Mouse (Mus musculus): ENCODE data around the gene Uncx. TPM values are rescaled to one million over a fixed set of nuclear protein-coding genes. Genes with fewer than 3 reads are reported as not detected.

The Uncx gene
- polyA plus RNA-seq, 1 experiment, result not detected

DNA sequence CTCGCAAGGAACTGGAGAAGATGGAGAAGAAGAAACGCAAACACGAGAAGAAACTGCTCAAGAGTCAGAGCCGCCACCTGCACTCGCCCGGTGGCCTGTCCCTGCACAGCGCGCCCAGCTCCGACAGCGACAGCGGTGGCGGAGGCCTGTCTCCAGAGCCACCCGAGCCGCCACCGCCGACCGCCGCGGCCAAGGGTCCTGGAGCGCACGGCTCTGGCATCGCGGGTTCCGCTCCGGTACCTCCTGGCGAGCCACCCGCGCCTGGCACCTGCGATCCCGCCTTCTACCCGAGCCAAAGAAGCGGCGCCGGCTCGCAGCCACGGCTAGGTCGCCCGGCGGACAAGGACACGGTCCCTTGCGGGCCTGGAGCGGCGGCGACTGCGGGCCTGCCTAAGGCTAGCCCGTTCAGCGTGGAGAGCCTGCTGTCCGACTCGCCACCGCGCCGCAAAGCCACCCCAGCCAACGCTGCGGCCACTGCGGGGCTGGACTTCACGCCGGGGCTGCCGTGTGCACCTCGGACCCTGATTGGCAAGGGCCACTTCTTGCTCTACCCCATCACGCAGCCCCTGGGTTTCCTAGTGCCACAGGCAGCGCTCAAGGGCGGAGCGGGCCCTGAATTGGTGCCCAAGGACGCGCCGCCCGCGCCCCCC is 3.6 kb downstream of the Uncx start:
- Histone ChIP-seq H3K36me3 (ENCODE audit: control insufficient read depth, insufficient read depth, low read length) (no peaks in the 10 kb centered on the region), H3K27me3 (ENCODE audit: control insufficient read depth, insufficient read depth, low read length) (peaks cover 35% of the 10 kb centered on the region), H3K4me3 (ENCODE audit: extremely low read depth, insufficient read depth, insufficient read length) (no peak overlapping the region), H3K27ac (ENCODE audit: insufficient read depth, low read length) (no peak overlapping the region), H3K4me1 (ENCODE audit: control insufficient read depth, insufficient read depth, insufficient read length) (peaks cover 3% of the 10 kb centered on the region; the same call in 1 of the 2 replicates)
- DNase-seq (ENCODE audit: low read depth in 1 of 2, low spot score in 2 of 2), result no peak
- TF ChIP-seq POLR2A (IDR thresholded peaks at IDR 0.05; ENCODE audit: low read depth, low read length) (no peak), CTCF (IDR thresholded peaks at IDR 0.05; ENCODE audit: extremely low read depth, insufficient read depth, insufficient read length, insufficient replicate concordance) (no peak)
- 3% methylated on average over 68 of the region's 68 CpGs for WGBS

DNA sequence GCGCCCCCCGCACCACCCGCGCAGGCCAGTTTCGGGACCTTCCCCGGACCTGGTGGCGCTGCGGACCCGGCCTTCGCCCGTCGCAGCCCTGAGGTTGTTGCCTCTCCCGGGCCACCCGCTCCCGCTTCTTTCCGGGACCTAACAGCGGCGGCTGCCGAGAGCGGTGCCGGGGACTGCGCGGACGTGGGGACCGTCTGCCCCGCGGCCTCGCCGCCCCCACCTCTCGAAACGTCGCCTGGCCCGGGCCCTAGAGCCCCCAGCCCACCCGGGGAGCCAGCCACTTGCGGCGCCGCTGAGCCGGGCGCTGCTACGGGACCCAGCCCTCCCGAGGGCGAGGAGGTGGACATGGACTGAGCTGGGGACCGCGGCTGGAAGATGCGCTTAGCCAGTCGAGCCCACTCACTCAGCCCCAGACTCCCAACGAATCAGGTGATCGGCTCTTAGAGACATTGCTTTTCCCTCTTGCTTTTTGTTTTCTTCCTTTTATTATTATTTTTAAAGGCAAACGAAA is 4.2 kb downstream of the Uncx start:
- TF ChIP-seq POLR2A (IDR thresholded peaks at IDR 0.05; ENCODE audit: low read depth, low read length), result no peak
- no peak for TF ChIP-seq CTCF (IDR thresholded peaks at IDR 0.05; ENCODE audit: extremely low read depth, insufficient read depth, insufficient read length, insufficient replicate concordance)
- peaks cover 33% of the 10 kb centered on the region for H3K27me3 ChIP-seq (ENCODE audit: control insufficient read depth, insufficient read depth, low read length)
- peaks cover 3% of the 10 kb centered on the region; the same call in 1 of the 2 replicates for H3K4me1 ChIP-seq (ENCODE audit: control insufficient read depth, insufficient read depth, insufficient read length)
- no peak overlapping the region for H3K4me3 ChIP-seq (ENCODE audit: extremely low read depth, insufficient read depth, insufficient read length)
- no peak overlapping the region for H3K27ac ChIP-seq (ENCODE audit: insufficient read depth, low read length)
- no peaks in the 10 kb centered on the region for H3K36me3 ChIP-seq (ENCODE audit: control insufficient read depth, insufficient read depth, low read length)
- 3% methylated on average over 46 of the region's 49 CpGs for WGBS
- no peak for DNase-seq (ENCODE audit: low read depth in 1 of 2, low spot score in 2 of 2)

DNA sequence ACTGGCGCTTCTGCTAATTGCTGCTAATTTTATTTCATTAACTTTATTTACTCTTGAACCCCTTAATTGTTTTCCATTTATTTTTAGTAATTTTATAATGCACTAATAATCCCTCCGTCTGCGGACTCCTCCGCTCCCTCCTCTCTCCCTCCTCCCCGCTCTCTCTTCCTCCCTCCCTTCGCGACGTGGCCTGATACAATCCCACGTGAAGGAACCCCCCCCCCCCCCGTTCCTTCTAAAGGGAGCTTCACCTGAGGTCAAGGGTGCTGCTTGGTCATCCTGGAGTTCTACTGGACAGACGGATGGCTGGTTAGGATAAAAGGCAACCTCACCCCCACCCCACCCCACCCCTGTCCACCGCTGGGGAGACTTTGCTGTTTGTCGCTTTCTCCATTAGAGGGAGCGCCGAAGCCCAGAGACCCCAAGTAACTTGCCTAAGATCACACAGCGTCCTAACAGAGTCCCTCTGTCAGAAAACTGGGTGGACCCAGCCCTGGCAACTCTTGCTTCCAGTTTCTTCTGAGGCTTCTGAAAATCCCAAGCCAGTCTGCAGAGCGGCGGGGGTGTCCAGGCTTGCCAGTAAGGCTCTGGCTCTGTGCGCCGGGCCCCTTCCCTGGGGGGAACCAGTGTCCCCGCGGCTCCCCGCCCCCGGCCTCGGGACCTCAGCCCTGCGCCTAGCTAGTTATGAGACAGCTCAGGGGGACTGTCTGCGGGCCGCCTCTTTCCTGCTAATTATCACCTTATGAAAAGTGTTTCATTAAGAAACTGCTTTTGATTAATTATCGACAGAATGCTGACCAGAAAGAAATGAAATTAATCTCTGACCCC is 10.4 kb downstream of the Uncx start:
- 13% methylated on average over 29 of the region's 29 CpGs for WGBS

DNA sequence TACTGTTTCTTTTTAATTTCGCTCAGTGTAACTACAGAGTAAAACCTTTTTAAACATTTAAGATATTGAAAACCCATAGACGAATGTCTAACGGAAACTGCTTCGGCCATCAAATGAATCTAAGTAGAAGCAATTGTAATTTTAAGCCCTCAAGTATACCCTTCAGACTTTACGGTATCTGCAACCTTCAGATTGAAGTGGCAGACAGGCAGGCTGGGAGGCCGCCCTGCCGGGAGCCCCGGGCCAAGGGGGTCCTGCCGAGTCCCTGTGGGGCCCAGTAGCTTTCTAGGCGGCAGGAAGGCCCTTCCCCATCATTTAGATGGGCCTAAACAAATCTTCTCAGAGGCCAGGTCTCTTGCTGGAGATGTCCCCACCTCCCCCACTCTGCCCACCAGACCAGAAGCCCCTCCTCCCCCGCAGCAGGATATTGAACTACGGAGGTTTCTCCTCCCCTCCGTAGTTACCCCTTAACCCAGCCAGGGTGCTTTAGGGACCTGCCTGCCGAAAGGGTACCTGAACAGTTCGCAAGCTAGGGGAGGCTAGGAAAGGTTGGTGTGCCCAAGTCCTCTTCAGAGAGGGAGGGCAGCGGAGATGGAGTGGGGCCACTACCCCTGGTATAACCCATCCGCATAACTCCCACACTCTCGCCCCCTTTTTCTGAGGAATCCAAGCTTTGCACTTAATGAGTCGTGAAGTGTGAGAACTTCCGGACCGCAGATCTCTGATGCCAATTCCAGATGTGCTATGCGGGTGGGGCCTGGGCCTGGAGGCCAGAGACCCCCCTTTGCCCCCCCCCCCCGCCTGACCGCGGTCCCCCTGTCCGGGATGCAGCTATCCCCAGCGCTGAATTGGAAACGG is 11.4 kb downstream of the Uncx start:
- TF ChIP-seq CTCF (IDR thresholded peaks at IDR 0.05; ENCODE audit: extremely low read depth, insufficient read depth, insufficient read length, insufficient replicate concordance) (no peak), POLR2A (IDR thresholded peaks at IDR 0.05; ENCODE audit: low read depth, low read length) (no peak)
- H3K4me3 ChIP-seq (ENCODE audit: extremely low read depth, insufficient read depth, insufficient read length), result no peak overlapping the region
- no peaks in the 10 kb centered on the region for H3K36me3 ChIP-seq (ENCODE audit: control insufficient read depth, insufficient read depth, low read length)
- DNase-seq (ENCODE audit: low read depth in 1 of 2, low spot score in 2 of 2), result no peak
- H3K27ac ChIP-seq (ENCODE audit: insufficient read depth, low read length), result no peak overlapping the region
- WGBS, result 12% methylated on average over 28 of the region's 28 CpGs
- H3K4me1 ChIP-seq (ENCODE audit: control insufficient read depth, insufficient read depth, insufficient read length), result peaks cover 2% of the 10 kb centered on the region; the same call in 1 of the 2 replicates
- peaks cover 40% of the 10 kb centered on the region for H3K27me3 ChIP-seq (ENCODE audit: control insufficient read depth, insufficient read depth, low read length)

More for the DNA sequence above, 10.4 kb downstream of the Uncx start:
- peaks cover 37% of the 10 kb centered on the region for H3K27me3 ChIP-seq (ENCODE audit: control insufficient read depth, insufficient read depth, low read length)
- H3K4me1 ChIP-seq (ENCODE audit: control insufficient read depth, insufficient read depth, insufficient read length), result peaks cover 2% of the 10 kb centered on the region; the same call in 1 of the 2 replicates
- H3K36me3 ChIP-seq (ENCODE audit: control insufficient read depth, insufficient read depth, low read length), result no peaks in the 10 kb centered on the region
- TF ChIP-seq POLR2A (IDR thresholded peaks at IDR 0.05; ENCODE audit: low read depth, low read length) (no peak), CTCF (IDR thresholded peaks at IDR 0.05; ENCODE audit: extremely low read depth, insufficient read depth, insufficient read length, insufficient replicate concordance) (no peak)
- H3K27ac ChIP-seq (ENCODE audit: insufficient read depth, low read length), result no peak overlapping the region
- no peak for DNase-seq (ENCODE audit: low read depth in 1 of 2, low spot score in 2 of 2)
- H3K4me3 ChIP-seq (ENCODE audit: extremely low read depth, insufficient read depth, insufficient read length), result no peak overlapping the region

DNA sequence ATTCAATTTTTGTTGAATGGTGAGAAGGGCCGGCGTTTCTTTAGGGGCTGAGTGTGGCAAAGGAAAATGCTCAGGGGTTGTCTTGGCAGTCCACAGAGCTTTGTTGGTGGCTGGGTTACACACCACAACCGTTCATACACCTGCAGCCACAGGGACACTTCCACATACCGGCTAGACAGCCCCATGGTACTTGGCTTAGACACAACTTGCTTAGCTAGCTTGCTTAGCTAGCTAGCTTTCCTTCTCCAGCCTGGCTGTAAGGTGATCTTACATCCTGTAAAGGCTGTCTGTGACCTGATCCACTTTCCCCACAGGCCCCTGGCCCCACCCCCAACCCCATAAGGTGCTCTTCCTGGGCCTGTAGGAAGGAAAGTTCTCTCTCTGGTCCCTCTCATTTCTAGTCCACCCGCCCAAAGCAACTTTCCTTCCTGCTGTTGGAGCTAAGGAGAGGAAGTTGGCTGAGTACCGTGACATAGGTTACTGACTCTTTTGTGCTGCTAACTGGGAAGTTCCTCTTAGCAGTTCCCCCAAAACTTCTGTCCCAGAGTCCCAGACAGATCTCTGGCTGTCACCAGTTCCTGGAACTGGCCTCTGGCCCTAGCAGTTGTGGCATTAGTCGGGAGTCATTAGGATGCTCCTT is 12.3 kb downstream of the Uncx start:
- DNase-seq (ENCODE audit: low read depth in 1 of 2, low spot score in 2 of 2), result no peak
- no peak overlapping the region for H3K4me3 ChIP-seq (ENCODE audit: extremely low read depth, insufficient read depth, insufficient read length)
- H3K27me3 ChIP-seq (ENCODE audit: control insufficient read depth, insufficient read depth, low read length), result peaks cover 38% of the 10 kb centered on the region
- no peaks in the 10 kb centered on the region for H3K36me3 ChIP-seq (ENCODE audit: control insufficient read depth, insufficient read depth, low read length)
- no peak for TF ChIP-seq POLR2A (IDR thresholded peaks at IDR 0.05; ENCODE audit: low read depth, low read length)
- no peak for TF ChIP-seq CTCF (IDR thresholded peaks at IDR 0.05; ENCODE audit: extremely low read depth, insufficient read depth, insufficient read length, insufficient replicate concordance)
- WGBS, result 5% methylated on average over 7 of the region's 7 CpGs
- H3K4me1 ChIP-seq (ENCODE audit: control insufficient read depth, insufficient read depth, insufficient read length), result peaks cover 2% of the 10 kb centered on the region; the same call in 1 of the 2 replicates
- no peak overlapping the region for H3K27ac ChIP-seq (ENCODE audit: insufficient read depth, low read length)

DNA sequence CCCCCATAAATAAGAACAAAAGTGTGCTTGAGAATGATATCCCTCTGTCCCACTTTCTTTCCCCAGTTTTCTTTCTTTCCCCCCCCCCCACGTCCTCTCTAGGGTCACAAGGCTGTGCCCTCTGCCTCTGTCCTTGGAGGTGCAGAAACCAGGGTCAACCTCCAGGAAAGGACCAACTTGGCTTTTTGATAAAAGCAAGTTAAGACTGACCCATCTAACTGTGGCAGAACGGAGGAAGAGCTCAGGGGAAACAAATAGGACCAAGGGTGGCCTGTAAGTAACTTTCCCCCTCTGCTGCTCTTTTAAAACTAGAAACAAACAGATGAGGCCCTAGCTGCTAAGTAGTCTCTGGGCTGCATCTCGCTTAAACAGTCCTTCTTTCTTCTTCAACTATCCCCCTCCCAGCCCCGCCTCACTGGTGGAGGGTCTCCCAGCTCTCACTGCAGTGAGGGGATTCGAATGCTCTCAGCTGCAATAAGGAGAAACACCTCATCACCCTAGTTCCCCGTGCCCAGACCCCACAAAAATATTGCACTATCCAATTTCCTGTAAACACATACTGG is 12.9 kb downstream of the Uncx start:
- Histone ChIP-seq H3K4me1 (ENCODE audit: control insufficient read depth, insufficient read depth, insufficient read length) (peaks cover 2% of the 10 kb centered on the region; the same call in 1 of the 2 replicates), H3K4me3 (ENCODE audit: extremely low read depth, insufficient read depth, insufficient read length) (no peak overlapping the region), H3K27me3 (ENCODE audit: control insufficient read depth, insufficient read depth, low read length) (peaks cover 38% of the 10 kb centered on the region), H3K27ac (ENCODE audit: insufficient read depth, low read length) (no peak overlapping the region), H3K36me3 (ENCODE audit: control insufficient read depth, insufficient read depth, low read length) (no peaks in the 10 kb centered on the region)
- 20% methylated on average over 6 of the region's 6 CpGs for WGBS
- no peak for DNase-seq (ENCODE audit: low read depth in 1 of 2, low spot score in 2 of 2)
- no peak for TF ChIP-seq POLR2A (IDR thresholded peaks at IDR 0.05; ENCODE audit: low read depth, low read length)
- TF ChIP-seq CTCF (IDR thresholded peaks at IDR 0.05; ENCODE audit: extremely low read depth, insufficient read depth, insufficient read length, insufficient replicate concordance), result no peak

All from spleen, adult 2 months (tissue).